Mouse (Mus musculus) gonadal fat pad, adult 2 months (tissue): ENCODE data around the gene Grhl3. TPM values are rescaled to one million over a fixed set of nuclear protein-coding genes. Genes with fewer than 3 reads are reported as not detected.
"Not testable (repeated sequence)": the region's sequence is repeated elsewhere in the genome, so short reads cannot be mapped to it uniquely, and the experiment has no call there.

Experiments
- DNase-seq: peaks from one replicate; pipeline ENCODE4 v3.0.0-alpha.2; 2012; ENCODE audit warnings: low read depth
- polyA plus RNA-seq: library from polyadenylated mRNA; depleted of rRNA; stranded (reverse); fragments of >200 nt; gene quantifications from 2 replicates; pipeline ENCODE4 v1.2.3, GENCODE M21; 2012; rRNA removed

Gene Grhl3
- not detected in 2 replicates for polyA plus RNA-seq

DNA sequence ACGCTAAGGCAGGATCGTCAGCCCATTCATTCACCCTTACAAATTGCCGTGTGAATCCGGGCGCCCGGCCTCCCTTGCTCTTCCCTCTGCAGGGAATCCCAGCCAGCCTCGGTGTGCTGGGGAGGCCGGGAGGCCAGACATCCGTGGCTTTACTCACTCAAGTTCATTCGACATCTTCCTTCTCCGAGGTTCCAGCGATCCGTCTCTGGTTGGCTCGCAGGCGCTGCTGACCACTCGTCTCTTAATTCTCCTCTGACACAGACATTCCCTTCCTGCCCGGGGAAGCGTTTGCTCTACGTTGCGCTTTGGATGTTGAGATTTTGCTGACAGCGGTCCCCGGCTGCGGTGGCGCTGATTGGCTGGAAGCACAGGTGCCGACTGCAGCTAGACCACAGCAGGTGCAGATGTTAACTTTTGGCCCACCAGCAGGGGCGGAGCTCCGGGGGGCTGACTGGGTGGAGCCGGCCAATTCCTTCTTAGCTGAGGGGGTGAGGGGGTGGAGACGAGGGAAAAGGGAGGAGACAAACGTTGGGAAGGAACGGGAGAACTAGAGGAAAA lies at the start of gene Grhl3:
TSS of gene Grhl3 (minus strand) at position 380 of the 558 bp plus-strand sequence.
- no peak for DNase-seq

GRCm38 (mm10) chr4:135622290-135622689 lies 48.9 kb upstream of the Grhl3 start:
- no peak for DNase-seq

- DNase-seq, result no peak
Observed at GRCm38 (mm10) chr4:135620461-135620860, 47.0 kb upstream of the Grhl3 start.

GRCm38 (mm10) chr4:135617783-135618470 lies 44.5 kb upstream of the Grhl3 start:
- no peak for DNase-seq

GRCm38 (mm10) chr4:135617038-135617437 lies 43.6 kb upstream of the Grhl3 start:
- DNase-seq, result no peak

DNA sequence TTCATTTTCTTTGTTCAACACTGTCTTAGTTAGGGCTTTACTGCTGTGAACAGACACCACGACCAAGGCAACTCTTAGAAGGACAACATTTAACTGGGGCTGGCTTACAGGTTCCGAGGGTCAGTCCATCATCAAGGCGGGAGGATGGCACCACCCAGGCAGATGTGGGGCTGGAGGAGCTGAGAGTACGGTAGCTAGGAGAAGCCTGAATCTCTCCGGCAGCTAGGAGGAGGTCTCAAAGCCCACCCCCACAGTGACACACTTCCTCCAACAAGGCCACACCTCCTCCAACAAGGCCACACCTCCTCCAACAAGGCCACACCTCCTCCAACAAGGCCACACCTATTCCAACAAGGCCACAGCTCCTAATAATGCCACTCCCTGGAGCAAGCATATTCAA lies 41.9 kb upstream of the Grhl3 start:
- not testable (repeated sequence) for DNase-seq

DNA sequence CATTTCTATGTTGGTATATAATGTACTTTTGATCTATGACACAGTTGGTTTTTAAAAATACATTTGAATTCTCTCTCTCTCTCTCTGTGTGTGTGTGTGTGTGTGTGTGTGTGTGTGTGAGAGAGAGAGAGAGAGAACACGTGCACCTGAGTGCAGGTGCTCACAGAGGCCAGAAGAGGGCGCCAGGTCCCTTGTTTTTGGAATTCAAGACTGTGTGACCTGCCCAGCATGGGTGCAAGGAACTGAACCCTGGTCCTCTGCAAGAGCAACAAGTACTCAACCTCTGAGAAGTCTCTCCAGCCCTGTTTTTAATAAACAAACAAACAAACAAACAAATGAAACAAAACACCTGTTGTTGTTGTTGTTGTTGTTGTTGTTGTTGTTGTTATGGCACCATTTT lies 36.6 kb upstream of the Grhl3 start:
- DNase-seq, result no peak

DNA sequence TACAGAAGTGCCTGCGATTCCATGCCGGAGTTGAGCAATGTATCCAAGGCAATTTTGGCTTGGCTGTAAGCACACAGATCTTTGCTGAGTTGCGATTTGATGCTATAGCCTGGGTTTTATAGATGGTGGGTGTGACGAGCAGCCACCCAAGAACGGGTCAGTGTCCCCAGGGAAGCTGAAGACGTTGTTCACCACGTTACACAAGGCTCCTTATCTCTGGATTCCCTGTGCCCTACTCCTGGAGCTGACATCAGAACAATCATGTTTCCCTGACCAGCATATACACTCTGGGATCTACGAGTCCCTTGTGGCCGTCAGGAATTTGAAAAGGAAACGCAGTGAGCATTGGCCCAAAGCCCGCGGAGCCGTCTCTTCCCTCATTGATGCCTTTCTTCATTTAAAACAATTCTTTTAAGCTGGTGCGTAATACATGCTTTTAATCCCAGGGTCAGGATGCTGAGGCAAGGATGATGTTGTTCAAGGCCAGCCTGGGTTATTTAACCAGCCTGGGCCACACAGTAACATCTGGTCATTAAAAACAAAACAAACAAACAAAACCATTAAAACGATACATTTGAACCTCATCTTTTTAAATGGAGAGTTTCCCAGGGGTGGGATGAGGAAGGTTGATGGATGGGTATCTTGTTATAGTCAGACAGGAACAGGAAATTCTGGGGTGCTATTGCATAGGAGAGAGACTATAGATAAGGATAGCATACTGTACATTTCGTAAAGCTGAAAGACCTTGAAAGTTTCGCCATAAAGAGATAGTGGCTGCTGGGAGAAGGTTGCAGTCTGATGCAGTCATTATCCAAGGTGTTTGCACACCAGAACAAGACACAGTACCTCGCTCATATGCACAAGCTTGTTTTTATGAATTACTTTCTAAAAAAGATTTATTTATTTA lies 34.8 kb upstream of the Grhl3 start:
- no peak for DNase-seq

- DNase-seq, result no peak
Observed at GRCm38 (mm10) chr4:135606271-135606670, 32.8 kb upstream of the Grhl3 start.

DNA sequence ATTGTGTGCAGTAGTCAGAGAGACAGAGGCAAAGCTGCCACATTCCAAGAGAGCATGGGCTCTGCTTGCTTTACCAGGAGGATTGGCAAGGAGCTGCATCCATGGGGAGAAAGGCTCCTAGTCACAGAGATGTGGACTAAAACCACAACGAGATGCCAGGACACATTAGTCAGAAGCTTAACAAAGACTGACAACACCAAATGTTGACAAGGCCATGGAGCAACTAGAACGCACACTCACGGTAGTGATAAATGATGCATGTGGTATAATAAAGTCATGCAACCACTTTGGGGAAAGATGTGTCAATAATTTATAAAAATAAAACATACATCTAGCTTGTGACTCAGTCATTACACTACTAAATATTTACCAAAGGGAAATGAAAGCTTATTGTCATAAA lies 28.1 kb upstream of the Grhl3 start:
- DNase-seq, result no peak

DNA sequence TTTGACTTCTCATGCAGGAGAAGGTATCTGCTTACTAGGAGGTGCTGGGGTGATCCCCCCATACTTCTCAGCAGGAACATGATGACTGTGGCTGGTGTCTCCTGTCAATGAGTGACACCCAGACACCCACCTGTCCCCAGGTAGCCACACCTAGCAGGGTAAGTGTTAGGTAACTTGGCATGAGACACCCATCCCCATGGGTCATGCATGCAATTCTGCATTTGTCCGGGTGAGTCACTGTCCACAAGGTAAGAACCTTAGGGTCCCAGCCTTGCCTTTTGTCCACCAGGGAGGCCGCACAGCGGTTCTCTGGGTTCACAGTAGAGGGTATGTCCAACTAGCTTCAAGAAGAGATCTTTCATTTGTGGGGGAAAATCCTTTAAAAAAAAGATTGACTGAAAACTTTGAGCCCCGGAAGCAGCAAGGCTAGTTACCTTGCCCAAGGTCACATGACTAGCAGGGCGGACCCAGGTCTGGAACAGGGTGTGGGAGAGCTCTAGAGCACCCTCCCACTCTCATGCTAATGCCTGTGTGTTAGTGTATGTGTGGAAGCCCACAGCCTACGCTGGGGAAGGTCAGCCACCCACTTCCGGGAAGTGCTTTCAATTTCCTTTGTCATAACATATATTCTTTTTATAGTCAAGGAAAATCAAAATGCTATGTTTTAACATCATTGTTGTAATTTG lies 26.2 kb upstream of the Grhl3 start:
- DNase-seq, result no peak

- no peak for DNase-seq
Observed at GRCm38 (mm10) chr4:135598998-135599397, 25.6 kb upstream of the Grhl3 start.

DNA sequence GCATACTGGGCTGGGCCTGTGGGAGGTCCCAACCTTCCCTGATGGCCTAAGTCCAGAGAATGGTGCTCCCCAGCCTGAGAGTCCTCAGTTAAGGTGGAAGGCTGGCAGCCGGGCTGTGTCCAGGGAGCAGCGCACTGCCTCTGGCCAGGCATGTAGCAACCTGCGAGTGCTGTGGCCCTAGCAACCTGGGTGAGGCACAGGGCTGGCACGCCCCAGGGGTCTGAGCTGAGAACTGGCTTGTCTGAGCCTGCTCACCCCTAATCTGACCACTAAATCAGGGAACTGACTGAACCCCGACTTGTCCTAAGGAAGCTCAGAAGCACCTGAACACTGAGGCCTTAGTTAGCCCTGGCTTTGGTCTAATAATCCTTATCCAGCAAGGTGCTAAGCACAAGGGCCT lies 24.1 kb upstream of the Grhl3 start:
- no peak for DNase-seq

DNA sequence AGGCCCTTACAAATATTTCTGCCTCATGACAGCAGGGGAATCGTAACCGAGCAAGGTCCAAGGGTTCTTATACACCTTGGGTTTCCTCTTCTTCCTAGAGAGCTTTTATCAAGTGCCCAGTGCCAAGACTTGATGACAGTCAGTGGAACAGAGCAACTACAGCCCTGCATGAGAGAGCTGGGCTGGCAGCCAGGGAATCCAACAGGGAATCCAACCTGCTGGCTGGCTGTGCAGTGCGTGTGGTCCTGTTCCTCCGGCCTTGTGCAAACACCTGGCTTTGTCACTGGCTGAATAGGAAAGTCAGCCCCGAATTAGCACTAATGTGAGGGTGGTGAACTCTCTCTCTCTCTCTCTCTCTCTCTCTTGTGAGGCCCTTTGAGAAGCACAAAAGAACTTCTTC lies 22.5 kb upstream of the Grhl3 start:
- no peak for DNase-seq

- DNase-seq, result no peak
Observed at GRCm38 (mm10) chr4:135591610-135592304, 18.3 kb upstream of the Grhl3 start.

DNA sequence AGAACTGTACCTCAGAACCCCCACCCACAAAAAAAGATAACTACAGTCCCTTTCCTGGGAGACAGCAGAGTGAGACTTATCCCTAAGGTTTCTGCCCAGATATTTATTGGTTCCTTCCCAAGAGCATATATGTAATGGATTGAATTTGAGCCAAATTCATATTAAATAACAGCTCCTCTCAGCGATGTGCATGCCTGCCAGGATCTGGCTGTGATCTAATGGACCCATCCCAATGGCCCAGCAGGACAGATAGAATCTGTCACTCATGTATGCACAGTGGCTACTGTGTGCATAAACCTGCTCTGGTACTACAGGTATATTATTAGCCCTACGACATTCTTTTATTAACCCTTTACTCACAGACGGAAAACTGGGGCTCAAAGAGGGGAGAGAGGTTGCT lies 17.7 kb upstream of the Grhl3 start:
- no peak for DNase-seq

GRCm38 (mm10) chr4:135584838-135585237 lies 11.4 kb upstream of the Grhl3 start:
- DNase-seq, result no peak

DNA sequence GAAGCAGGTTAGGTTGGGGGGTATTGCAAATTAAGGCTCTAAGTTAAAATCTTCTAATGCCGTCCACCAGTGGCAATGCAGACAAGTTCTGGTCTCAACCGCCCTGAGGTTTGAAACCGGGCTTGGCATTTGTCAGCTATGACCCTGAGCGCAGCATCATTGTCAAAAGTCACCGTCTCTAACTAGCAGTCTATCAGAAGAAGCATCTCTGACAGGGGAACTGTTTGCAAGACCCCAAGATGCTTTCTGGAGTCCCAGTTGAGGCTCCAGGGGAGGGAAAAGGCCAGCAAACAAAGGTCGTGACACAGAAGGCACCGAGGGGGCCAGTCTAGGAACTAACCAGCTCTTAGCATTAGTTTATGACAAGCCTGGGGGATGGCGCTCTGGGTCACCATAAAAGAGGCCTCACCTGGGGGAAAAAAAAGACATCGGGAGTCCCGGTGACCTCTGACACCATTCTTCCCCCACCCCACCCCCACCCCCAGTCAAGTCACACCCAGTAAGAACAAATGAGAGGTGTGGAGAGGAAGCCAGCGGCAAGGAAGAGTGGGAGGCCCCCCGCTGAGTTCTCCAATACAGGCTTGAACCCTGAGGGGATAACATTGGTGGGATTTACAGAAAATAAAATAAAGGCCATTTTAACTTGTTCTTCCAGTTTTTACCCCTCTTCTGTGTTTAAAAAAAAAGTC lies 7.9 kb upstream of the Grhl3 start:
- DNase-seq, result no peak

DNA sequence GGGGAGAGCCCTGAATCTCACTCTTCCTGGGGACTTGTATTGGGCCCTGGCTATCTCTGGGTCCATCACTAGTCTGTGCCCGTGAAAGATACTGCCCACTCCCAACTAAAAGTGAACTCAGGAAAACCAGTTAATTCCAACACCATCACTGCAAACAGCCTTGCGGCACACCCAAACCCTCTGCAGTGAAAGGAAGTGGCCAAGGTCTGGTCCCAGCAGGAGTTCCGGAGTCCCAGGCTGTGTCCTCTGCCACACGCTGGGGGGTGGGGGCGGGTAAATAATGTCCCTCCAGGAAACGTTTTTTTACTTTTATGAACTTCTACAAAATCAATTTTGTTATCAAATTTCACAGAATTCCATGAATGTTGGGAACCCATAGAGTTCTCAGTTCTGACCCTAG lies 6.3 kb upstream of the Grhl3 start:
- no peak for DNase-seq

DNA sequence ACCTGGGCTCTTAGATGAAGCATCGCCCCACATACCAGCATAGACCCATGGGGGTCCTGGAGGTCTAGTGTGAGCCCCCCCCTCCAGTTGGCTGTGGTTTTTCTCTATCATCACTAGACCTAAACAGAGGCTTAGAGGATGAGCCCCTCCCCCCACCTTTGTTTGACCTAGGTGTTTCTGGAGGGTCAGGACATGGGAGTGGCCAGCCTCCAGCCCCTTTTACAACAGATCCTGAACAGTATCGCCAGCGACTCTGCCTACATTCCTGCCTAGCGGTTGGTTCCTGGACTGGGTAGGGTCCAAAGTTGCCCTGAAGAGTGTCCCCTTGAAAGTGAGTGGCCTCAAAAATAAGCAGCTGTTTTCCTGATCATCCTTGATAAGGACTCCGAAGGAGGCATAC lies 5.1 kb upstream of the Grhl3 start:
- no peak for DNase-seq
